Mouse (Mus musculus) cerebellum, adult 8-10 months (tissue): Measurements from ENCODE around the gene Il10.
"Not testable (repeated sequence)": the region's sequence is repeated elsewhere in the genome, so short reads cannot be mapped to it uniquely, and the experiment has no call there.

Source experiments
- DNase-seq: peaks from one replicate; pipeline ENCODE4 v3.0.0; 2022

The Il10 gene

GRCm38 (mm10) chr1:131020425-131021310 is 1.0 kb downstream of the Il10 start:
- DNase-seq, result no peak

- DNase-seq, result no peak
These were observed 1.8 kb downstream of the Il10 start for GRCm38 (mm10) chr1:131021438-131021837.

GRCm38 (mm10) chr1:131021900-131022590 is 2.4 kb downstream of the Il10 start:
- no peak for DNase-seq

- DNase-seq, result peak; percentile 7
These were observed 3.1 kb downstream of the Il10 start for GRCm38 (mm10) chr1:131022591-131023249.

- DNase-seq, result not testable (repeated sequence)
These were observed 3.7 kb downstream of the Il10 start for GRCm38 (mm10) chr1:131023250-131023858.

- no peak for DNase-seq
These were observed 5.5 kb downstream of the Il10 start for GRCm38 (mm10) chr1:131024900-131025842.

- DNase-seq, result no peak
These were observed 6.2 kb downstream of the Il10 start for GRCm38 (mm10) chr1:131025843-131026190.

GRCm38 (mm10) chr1:131029215-131029614 is 9.6 kb downstream of the Il10 start:
- no peak for DNase-seq

GRCm38 (mm10) chr1:131030261-131030660 is 10.6 kb downstream of the Il10 start:
- DNase-seq, result no peak

- DNase-seq, result no peak
These were observed 11.6 kb downstream of the Il10 start for GRCm38 (mm10) chr1:131031267-131031666.

GRCm38 (mm10) chr1:131038001-131038400 is 18.4 kb downstream of the Il10 start:
- DNase-seq, result no peak

GRCm38 (mm10) chr1:131038415-131039017 is 18.9 kb downstream of the Il10 start:
- DNase-seq, result no peak

- DNase-seq, result no peak
These were observed 19.8 kb downstream of the Il10 start for GRCm38 (mm10) chr1:131039479-131039878.

- DNase-seq, result no peak
These were observed 22.6 kb downstream of the Il10 start for GRCm38 (mm10) chr1:131042263-131042662.

GRCm38 (mm10) chr1:131042721-131043120 is 23.1 kb downstream of the Il10 start:
- DNase-seq, result no peak

GRCm38 (mm10) chr1:131043636-131044035 is 24.0 kb downstream of the Il10 start:
- DNase-seq, result no peak

GRCm38 (mm10) chr1:131045723-131046355 is 26.2 kb downstream of the Il10 start:
- DNase-seq, result no peak

GRCm38 (mm10) chr1:131046607-131047006 is 27.0 kb downstream of the Il10 start:
- DNase-seq, result no peak

GRCm38 (mm10) chr1:131048121-131048863 is 28.6 kb downstream of the Il10 start:
- no peak for DNase-seq

- no peak for DNase-seq
These were observed 29.3 kb downstream of the Il10 start for GRCm38 (mm10) chr1:131048946-131049345.
